Mouse (Mus musculus) ES-Bruce4 (cell line): ENCODE measurements around the gene Bahd1.

Source experiments
- CTCF ChIP-seq: IDR thresholded peaks from one replicate; pipeline ENCODE4 v1.8.1; 2011; ENCODE audit warnings: low read depth, low read length
- POLR2A ChIP-seq: IDR thresholded peaks from one replicate; pipeline ENCODE4 v1.8.1; 2011; ENCODE audit warnings: low read length; ENCODE audit not compliant: insufficient read depth

- TF ChIP-seq CTCF (no peak), POLR2A (no peak)
Observed at GRCm38 (mm10) chr2:118899306-118899705, 871 bp upstream of the Bahd1 start.
